Mouse (Mus musculus): ENCODE data around the gene Dapp1. TPM values are rescaled to one million over a fixed set of nuclear protein-coding genes. Genes with fewer than 3 reads are reported as not detected.
A peak's percentile ranks its signal among the peaks of the same experiment; 100 is the strongest.

Gene Dapp1
- polyA plus RNA-seq, 1 experiment from 2014 or later: 15.4 TPM

DNA sequence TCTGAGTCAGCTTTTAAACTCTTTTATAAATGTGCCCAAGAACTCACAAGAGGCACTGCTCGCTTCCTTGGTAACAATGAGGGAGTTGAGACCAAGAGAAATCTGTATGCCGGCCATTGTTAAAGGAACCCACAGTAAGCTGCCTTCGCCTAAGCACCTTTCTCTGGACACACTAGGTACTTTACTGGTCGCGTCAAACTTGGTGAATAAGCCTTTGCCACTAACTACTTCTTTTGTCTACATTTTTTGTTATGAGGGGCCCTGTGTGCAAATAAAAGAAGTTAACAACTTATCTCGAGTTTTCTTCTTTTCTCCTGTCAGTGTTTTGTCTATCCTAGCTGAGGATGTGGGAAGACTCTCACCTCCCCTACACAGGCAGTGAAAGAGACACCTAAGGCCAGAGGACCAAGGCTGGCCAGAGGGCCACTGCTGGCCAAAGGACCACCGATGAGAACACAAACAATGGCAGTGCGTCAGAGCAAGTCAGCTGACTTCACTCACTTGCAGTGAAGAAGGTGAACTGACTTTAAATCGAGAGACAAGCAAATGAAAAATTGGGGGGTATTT is 18.0 kb upstream of the Dapp1 start:
- Histone ChIP-seq H3K27me3 (ENCODE audit: control insufficient read depth, insufficient read depth, low read length) (no peaks in the 10 kb centered on the region), H3K9ac (ENCODE audit: low read depth, low read length) (no peak overlapping the region), H3K4me3 (ENCODE audit: low read depth, low read length) (no peak overlapping the region), H3K4me2 (no peak overlapping the region), H3K36me3 (ENCODE audit: control insufficient read depth, insufficient read depth, low read length) (no peaks in the 10 kb centered on the region), H3K27ac (ENCODE audit: low read depth, low read length) (no peak overlapping the region), H3K4me1 (ENCODE audit: control insufficient read depth, insufficient read depth, low read length) (peaks cover 24% of the 10 kb centered on the region), H3K9me3 (replicated peaks; ENCODE audit: control insufficient read depth, low read length) (no peaks in the 10 kb centered on the region)
- ATAC-seq (replicated peaks; ENCODE audit: insufficient number of reproducible peaks, low FRiP score, low TSS enrichment): no peak
- WGBS (ENCODE audit: insufficient replicate concordance): 84% methylated on average over 9 of the region's 9 CpGs

DNA sequence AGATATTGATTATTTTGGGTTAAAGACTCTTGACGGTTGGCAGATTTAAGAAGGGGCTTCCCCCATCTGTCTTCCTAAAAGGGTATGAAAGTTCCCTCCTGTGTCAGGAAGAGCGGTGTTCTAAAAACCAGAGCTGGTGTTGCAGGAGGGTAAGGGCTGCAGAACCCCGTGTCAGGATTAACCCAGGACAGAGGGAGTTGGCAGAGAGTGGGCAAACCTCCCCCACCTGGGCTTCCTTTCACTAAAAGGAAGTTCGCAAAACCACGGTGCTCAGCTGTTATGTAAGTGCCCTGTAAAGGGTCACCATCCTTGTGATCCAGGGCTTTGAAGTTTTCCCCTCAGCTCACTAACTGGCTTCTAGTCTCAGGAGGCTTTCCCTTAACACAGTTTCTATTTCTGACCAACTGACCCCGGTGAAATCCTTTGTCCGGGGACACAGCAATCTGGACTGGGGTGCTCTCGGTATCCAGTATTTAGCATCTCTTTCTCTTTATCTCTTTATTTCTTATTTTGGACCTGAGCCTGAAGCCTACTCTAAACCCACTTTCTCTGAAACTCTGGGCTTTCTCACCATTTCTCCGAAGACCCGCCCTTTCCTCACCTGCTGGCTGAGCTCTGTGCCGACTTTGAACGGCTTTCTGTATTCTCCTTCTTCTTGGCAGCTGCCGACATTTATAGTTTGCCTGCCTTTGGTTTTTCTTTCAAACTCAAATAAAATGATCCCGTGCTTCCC is 17.3 kb upstream of the Dapp1 start:
- Histone ChIP-seq H3K9me3 (replicated peaks; ENCODE audit: control insufficient read depth, low read length) (no peaks in the 10 kb centered on the region), H3K36me3 (ENCODE audit: control insufficient read depth, insufficient read depth, low read length) (no peaks in the 10 kb centered on the region), H3K4me1 (ENCODE audit: control insufficient read depth, insufficient read depth, low read length) (peaks cover 23% of the 10 kb centered on the region), H3K27me3 (ENCODE audit: control insufficient read depth, insufficient read depth, low read length) (no peaks in the 10 kb centered on the region), H3K27ac (ENCODE audit: low read depth, low read length) (peak overlapping the region; percentile 16; the same call in 1 of the 2 replicates), H3K9ac (ENCODE audit: low read depth, low read length) (no peak overlapping the region), H3K4me2 (no peak overlapping the region), H3K4me3 (ENCODE audit: low read depth, low read length) (no peak overlapping the region)
- no peak for ATAC-seq (replicated peaks; ENCODE audit: insufficient number of reproducible peaks, low FRiP score, low TSS enrichment)
- 67% methylated on average over 14 of the region's 14 CpGs for WGBS (ENCODE audit: insufficient replicate concordance)

DNA sequence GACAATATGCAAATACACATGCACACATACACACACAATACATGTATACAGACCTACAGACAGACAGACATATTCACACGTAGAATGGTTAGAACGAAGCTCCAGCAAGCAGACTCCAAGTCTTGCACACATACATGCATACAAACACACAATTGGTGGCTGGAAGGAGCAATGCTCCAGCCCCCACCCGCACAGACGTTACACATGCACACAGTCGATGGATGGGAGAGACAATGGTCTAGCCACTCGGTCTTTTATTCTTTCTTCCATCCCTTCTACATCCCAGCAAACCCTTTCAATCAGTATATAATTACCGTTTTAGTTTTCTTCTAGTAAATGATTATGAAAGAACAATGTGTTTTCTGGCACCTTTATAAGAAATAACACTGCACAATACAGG is 14.1 kb upstream of the Dapp1 start:
- no peak for ATAC-seq (replicated peaks; ENCODE audit: insufficient number of reproducible peaks, low FRiP score, low TSS enrichment)
- WGBS (ENCODE audit: insufficient replicate concordance): 84% methylated on average over 7 of the region's 7 CpGs
- Histone ChIP-seq H3K9me3 (replicated peaks; ENCODE audit: control insufficient read depth, low read length) (no peaks in the 10 kb centered on the region), H3K36me3 (ENCODE audit: control insufficient read depth, insufficient read depth, low read length) (no peaks in the 10 kb centered on the region), H3K27ac (ENCODE audit: low read depth, low read length) (no peak overlapping the region), H3K9ac (ENCODE audit: low read depth, low read length) (no peak overlapping the region), H3K4me3 (ENCODE audit: low read depth, low read length) (no peak overlapping the region), H3K4me2 (no peak overlapping the region), H3K4me1 (ENCODE audit: control insufficient read depth, insufficient read depth, low read length) (peaks cover 14% of the 10 kb centered on the region; the same call in 1 of the 2 replicates), H3K27me3 (ENCODE audit: control insufficient read depth, insufficient read depth, low read length) (no peaks in the 10 kb centered on the region)

DNA sequence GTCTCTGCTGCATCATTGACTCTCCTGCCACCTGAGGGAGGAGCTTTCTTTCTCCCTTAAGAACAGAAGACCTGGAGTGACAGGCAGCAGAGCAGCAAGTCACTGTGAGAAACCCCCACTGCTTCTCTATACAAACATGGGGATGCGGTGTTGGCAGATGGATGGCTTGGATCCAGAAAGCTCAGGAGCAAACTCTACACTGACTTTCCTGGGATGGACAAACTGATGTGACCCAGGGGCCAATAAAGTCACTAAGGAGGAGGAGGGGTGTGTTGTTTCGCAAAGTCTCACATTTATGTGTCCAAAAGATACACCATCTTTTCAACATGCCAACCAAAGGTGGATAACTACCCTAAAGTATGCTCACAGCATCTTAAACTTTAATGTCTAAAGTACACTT is 12.9 kb upstream of the Dapp1 start:
- Histone ChIP-seq H3K4me1 (ENCODE audit: control insufficient read depth, insufficient read depth, low read length) (peaks cover 11% of the 10 kb centered on the region; the same call in 1 of the 2 replicates), H3K4me2 (no peak overlapping the region), H3K36me3 (ENCODE audit: control insufficient read depth, insufficient read depth, low read length) (no peaks in the 10 kb centered on the region), H3K27me3 (ENCODE audit: control insufficient read depth, insufficient read depth, low read length) (no peaks in the 10 kb centered on the region), H3K9ac (ENCODE audit: low read depth, low read length) (no peak overlapping the region), H3K27ac (ENCODE audit: low read depth, low read length) (no peak overlapping the region), H3K4me3 (ENCODE audit: low read depth, low read length) (no peak overlapping the region), H3K9me3 (replicated peaks; ENCODE audit: control insufficient read depth, low read length) (no peaks in the 10 kb centered on the region)
- 63% methylated on average over 2 of the region's 2 CpGs for WGBS (ENCODE audit: insufficient replicate concordance)
- no peak for ATAC-seq (replicated peaks; ENCODE audit: insufficient number of reproducible peaks, low FRiP score, low TSS enrichment)

DNA sequence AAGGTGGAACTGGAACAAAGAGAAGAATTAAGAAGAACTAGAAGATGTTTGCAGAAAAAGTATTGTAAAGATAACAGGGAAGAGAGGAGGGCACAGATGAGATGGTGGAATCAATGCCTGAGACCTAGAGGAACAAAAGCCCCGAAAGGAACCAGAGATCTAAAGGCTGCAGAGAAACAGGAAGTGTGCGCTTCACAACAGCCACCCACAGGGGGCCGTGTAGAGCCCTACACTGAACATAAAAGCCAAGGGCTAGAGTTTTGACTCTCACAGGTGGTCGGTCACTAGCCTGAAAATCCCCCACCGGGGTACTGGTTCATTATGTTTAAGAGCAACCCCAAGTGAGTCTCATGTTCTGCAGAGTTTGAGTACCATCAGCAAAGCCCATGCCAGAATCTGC is 11.0 kb upstream of the Dapp1 start:
- no peak for ATAC-seq (replicated peaks; ENCODE audit: insufficient number of reproducible peaks, low FRiP score, low TSS enrichment)
- Histone ChIP-seq H3K27ac (ENCODE audit: low read depth, low read length) (no peak overlapping the region), H3K9me3 (replicated peaks; ENCODE audit: control insufficient read depth, low read length) (no peaks in the 10 kb centered on the region), H3K4me2 (no peak overlapping the region), H3K4me1 (ENCODE audit: control insufficient read depth, insufficient read depth, low read length) (peaks cover 4% of the 10 kb centered on the region; the same call in 1 of the 2 replicates), H3K9ac (ENCODE audit: low read depth, low read length) (no peak overlapping the region), H3K4me3 (ENCODE audit: low read depth, low read length) (no peak overlapping the region), H3K36me3 (ENCODE audit: control insufficient read depth, insufficient read depth, low read length) (no peaks in the 10 kb centered on the region), H3K27me3 (ENCODE audit: control insufficient read depth, insufficient read depth, low read length) (no peaks in the 10 kb centered on the region)
- 89% methylated on average over 5 of the region's 5 CpGs for WGBS (ENCODE audit: insufficient replicate concordance)

DNA sequence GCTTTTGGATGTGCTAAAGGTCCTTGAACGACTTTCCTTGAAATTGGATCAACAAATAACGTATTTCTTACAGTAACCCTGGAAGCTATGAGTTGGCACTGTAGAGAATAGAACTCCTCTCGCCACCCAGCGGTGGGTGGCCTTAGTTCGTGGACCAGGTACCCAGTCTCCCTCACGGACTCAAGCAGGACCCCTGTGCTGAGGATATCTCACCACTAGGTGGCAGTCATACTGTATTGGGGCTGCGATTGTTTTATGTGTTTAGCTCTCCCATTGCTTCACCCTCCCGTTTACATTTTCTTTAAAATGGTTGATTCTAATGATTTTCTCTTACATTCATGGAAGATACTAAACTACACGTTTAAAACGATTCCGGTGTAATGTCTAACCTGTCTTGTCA is 9.8 kb upstream of the Dapp1 start:
- peak; percentile 52 for ATAC-seq (replicated peaks; ENCODE audit: insufficient number of reproducible peaks, low FRiP score, low TSS enrichment)
- no peaks in the 10 kb centered on the region for H3K36me3 ChIP-seq (ENCODE audit: control insufficient read depth, insufficient read depth, low read length)
- no peak overlapping the region for H3K27ac ChIP-seq (ENCODE audit: low read depth, low read length)
- WGBS (ENCODE audit: insufficient replicate concordance): 10% methylated on average over 11 of the region's 11 CpGs
- peaks cover 4% of the 10 kb centered on the region; the same call in 1 of the 2 replicates for H3K4me1 ChIP-seq (ENCODE audit: control insufficient read depth, insufficient read depth, low read length)
- H3K9ac ChIP-seq (ENCODE audit: low read depth, low read length): no peak overlapping the region
- H3K4me3 ChIP-seq (ENCODE audit: low read depth, low read length): no peak overlapping the region
- no peaks in the 10 kb centered on the region for H3K9me3 ChIP-seq (replicated peaks; ENCODE audit: control insufficient read depth, low read length)
- H3K27me3 ChIP-seq (ENCODE audit: control insufficient read depth, insufficient read depth, low read length): no peaks in the 10 kb centered on the region
- H3K4me2 ChIP-seq: no peak overlapping the region

DNA sequence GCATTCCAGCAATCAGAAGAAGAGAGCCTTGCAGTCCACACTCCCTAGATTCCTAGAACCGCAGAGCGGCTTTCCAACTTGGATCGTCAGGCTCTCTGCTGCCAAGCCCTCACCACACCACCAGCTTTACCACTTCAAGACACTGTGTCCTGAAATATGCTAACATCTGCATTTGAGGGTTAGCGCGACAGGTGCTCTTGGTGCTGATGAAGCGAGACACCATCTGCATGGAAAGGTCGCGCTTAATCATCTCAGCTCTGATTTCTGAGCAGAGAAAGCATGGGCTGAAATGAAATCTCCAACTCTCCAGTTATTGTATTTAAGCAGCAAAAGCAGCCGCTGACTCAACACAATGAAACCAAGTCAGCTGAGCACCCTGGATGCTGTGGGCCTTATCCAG is 8.1 kb upstream of the Dapp1 start:
- 91% methylated on average over 9 of the region's 9 CpGs for WGBS (ENCODE audit: insufficient replicate concordance)
- no peak for ATAC-seq (replicated peaks; ENCODE audit: insufficient number of reproducible peaks, low FRiP score, low TSS enrichment)

DNA sequence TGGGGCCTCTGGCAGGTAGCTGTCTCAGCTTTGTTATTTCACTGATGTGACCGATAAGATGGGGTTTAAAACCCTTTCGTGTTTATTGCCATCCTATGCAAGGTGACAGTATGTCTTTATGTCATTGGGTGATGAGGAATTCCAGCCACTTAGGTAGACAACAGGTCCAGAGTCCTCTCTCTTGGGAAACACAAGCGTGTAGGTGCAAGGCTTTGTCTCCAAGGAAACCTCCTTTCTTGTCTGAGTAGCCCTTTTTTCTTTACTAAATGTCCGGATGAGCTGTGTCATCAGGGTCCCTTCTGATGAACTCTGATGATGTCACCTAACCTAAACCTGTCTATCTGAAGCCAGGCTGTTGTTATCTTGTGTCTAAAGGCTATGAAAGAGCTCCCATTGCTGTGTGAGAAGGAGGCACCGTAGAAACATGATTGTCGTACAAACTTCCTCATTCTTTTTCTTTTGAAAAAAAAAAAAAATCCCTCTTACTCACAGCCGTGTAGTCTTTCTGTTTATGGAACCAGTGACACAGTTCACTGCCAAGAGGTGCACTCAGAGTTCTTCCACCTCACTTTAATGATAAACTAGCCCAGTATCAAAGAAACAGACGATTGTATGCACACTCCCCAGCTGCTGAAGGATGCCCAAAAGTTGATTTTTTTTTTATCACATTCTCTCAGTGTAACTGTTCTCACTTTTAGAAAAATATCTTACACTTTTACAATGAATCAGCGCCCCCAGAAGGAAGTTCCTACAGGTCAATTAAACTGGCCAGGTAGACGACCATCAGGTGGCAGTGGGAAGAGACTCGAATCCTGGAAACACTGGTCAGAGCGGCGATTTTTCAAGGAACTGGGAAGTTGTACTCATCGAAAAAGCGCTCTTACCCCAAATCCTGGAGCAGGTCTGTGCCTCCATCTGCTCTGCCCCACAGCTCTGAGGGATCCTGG is 637 bp downstream of the Dapp1 start:
- H3K4me3 ChIP-seq (ENCODE audit: low read depth, low read length): peak overlapping the region; percentile 60
- H3K4me2 ChIP-seq: peak overlapping the region; percentile 88
- WGBS (ENCODE audit: insufficient replicate concordance): 22% methylated on average over 15 of the region's 15 CpGs
- no peaks in the 10 kb centered on the region for H3K9me3 ChIP-seq (replicated peaks; ENCODE audit: control insufficient read depth, low read length)
- ATAC-seq (replicated peaks; ENCODE audit: insufficient number of reproducible peaks, low FRiP score, low TSS enrichment): no peak
- peaks cover 7% of the 10 kb centered on the region; the same call in 1 of the 2 replicates for H3K4me1 ChIP-seq (ENCODE audit: control insufficient read depth, insufficient read depth, low read length)
- H3K36me3 ChIP-seq (ENCODE audit: control insufficient read depth, insufficient read depth, low read length): no peaks in the 10 kb centered on the region
- peak overlapping the region; percentile 70 for H3K27ac ChIP-seq (ENCODE audit: low read depth, low read length)
- no peaks in the 10 kb centered on the region for H3K27me3 ChIP-seq (ENCODE audit: control insufficient read depth, insufficient read depth, low read length)
- H3K9ac ChIP-seq (ENCODE audit: low read depth, low read length): peak overlapping the region; percentile 73

More for the DNA sequence above, 8.1 kb upstream of the Dapp1 start:
- H3K4me2 ChIP-seq: no peak overlapping the region
- no peak overlapping the region for H3K4me3 ChIP-seq (ENCODE audit: low read depth, low read length)
- H3K9ac ChIP-seq (ENCODE audit: low read depth, low read length): no peak overlapping the region
- H3K27ac ChIP-seq (ENCODE audit: low read depth, low read length): no peak overlapping the region
- H3K4me1 ChIP-seq (ENCODE audit: control insufficient read depth, insufficient read depth, low read length): peaks cover 4% of the 10 kb centered on the region; the same call in 1 of the 2 replicates
- no peaks in the 10 kb centered on the region for H3K36me3 ChIP-seq (ENCODE audit: control insufficient read depth, insufficient read depth, low read length)
- H3K27me3 ChIP-seq (ENCODE audit: control insufficient read depth, insufficient read depth, low read length): no peaks in the 10 kb centered on the region
- H3K9me3 ChIP-seq (replicated peaks; ENCODE audit: control insufficient read depth, low read length): no peaks in the 10 kb centered on the region

Measured in heart, embryonic 11.5 days (tissue).